Mouse (Mus musculus) ES-Bruce4 (cell line): ENCODE measurements around the gene Enah.

Experiments used
- CTCF ChIP-seq: IDR thresholded peaks from one replicate; pipeline ENCODE4 v1.8.1; 2011; ENCODE audit warnings: low read depth, low read length
- EP300 ChIP-seq: IDR thresholded peaks from 2 replicates; pipeline ENCODE4 v1.6.1; 2011; ENCODE audit warnings: low read depth, low read length; ENCODE audit not compliant: insufficient read depth
- POLR2A ChIP-seq: IDR thresholded peaks from one replicate; pipeline ENCODE4 v1.8.1; 2011; ENCODE audit warnings: low read length; ENCODE audit not compliant: insufficient read depth

DNA sequence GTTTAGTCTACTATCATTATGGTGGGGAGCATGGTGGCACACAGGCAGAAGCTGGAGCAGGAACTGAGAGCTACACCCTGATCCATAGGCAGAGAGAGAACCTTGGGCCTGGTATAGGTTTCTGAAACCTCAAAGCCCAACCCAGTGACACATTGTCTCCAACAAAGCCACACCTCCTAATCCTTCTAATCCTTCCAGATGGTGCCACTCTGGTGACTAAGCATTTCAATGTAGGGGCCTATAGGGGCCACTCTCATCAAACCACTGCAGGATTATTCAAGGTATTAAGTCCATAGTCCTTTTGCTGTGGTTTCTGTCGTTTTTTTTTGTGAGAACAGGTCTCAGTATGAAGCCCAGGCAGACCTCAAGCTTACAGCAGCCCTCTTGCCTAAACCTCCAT, 33.9 kb downstream of the Enah start:
- TF ChIP-seq POLR2A (no peak), CTCF (no peak), EP300 (no peak)
